Mouse (Mus musculus): Measurements from ENCODE around the gene Dscam.

- TF ChIP-seq CTCF (IDR thresholded peaks at IDR 0.05; ENCODE audit: extremely low read depth, insufficient read depth, insufficient read length, insufficient replicate concordance), result no peak
- TF ChIP-seq POLR2A (IDR thresholded peaks at IDR 0.05; ENCODE audit: low read depth, low read length), result no peak
These were observed 109.8 kb downstream of the Dscam start for GRCm38 (mm10) chr16:97060736-97061135.
